24 mouse cellular contexts compared by ENCODE assay signal in the genomic region with DNA sequence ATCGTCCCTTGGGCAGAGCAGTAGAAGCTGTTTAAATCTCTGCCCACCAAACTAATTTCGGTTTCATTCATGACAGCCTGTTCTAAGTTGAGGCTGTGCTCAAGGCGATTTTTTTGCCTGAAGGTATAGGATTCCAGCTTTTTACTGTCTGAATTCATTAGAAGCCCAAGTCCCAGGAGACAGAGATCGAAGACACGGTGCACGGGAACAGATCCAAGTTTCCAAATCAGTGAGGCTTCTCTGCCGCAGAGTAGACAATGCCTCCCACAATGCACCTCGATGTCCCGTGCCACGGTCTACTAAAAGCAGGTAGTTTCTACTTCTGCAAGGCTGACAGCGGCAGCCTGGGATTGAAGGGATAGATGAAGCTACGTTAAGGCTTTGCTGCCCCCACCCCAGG.
DNase-seq lines count a peak whose midpoint lies in the region; ATAC-seq and TF ChIP-seq lines count a peak whose summit lies in the region.
"Had no signal": no experiment of that assay in that cellular context is flagged by ENCODE, and none has a peak within 500 bp of the region (broad histone marks: within the 10 kb centered on the region; RNA-seq: fewer than 3 reads in every experiment).

No protein-coding gene starts in this region.

- H3K9ac ChIP-seq in forebrain, embryonic 16.5 days (replicated peaks; ENCODE audit: low read depth, low read length) = no peak overlapping the region
- H3K9ac ChIP-seq in forebrain, embryonic 11.5 days (ENCODE audit: low read length) = no peak overlapping the region
- no peak overlapping the region for H3K9ac ChIP-seq in hindbrain, postnatal 0 days (replicated peaks; ENCODE audit: low read length)
- H3K9ac ChIP-seq: forebrain, postnatal 0 days; liver, embryonic 15.5 days had no signal

- no peaks in the 10 kb centered on the region for H3K27me3 ChIP-seq in forebrain, embryonic 16.5 days (replicated peaks; ENCODE audit: control insufficient read depth, insufficient read depth, low read length)
- H3K27me3 ChIP-seq in forebrain, embryonic 11.5 days (ENCODE audit: control insufficient read depth, insufficient read depth, low read length) = no peaks in the 10 kb centered on the region
- no peaks in the 10 kb centered on the region for H3K27me3 ChIP-seq in hindbrain, postnatal 0 days (ENCODE audit: insufficient read depth, low read length)
- H3K27me3 ChIP-seq: liver, embryonic 15.5 days had no signal

- H3K27ac ChIP-seq in forebrain, embryonic 16.5 days (ENCODE audit: low read length) = no peak overlapping the region
- no peak overlapping the region for H3K27ac ChIP-seq in forebrain, embryonic 11.5 days (ENCODE audit: low read depth, low read length)
- H3K27ac ChIP-seq in cortical plate, adult 2 months (ENCODE audit: insufficient read depth, low read length) = no peak overlapping the region
- H3K27ac ChIP-seq in hindbrain, postnatal 0 days = no peak overlapping the region
- H3K27ac ChIP-seq: heart, embryonic 10.5 days; limb, embryonic 10.5 days; liver, embryonic 15.5 days; stomach, postnatal 0 days had no signal

- no peaks in the 10 kb centered on the region for H3K36me3 ChIP-seq in forebrain, embryonic 16.5 days (ENCODE audit: control insufficient read depth, insufficient read depth)
- H3K36me3 ChIP-seq in forebrain, embryonic 11.5 days (ENCODE audit: control insufficient read depth, insufficient read depth, low read length) = no peaks in the 10 kb centered on the region
- H3K36me3 ChIP-seq in hindbrain, postnatal 0 days (ENCODE audit: insufficient read depth, low read length) = no peaks in the 10 kb centered on the region
- H3K36me3 ChIP-seq: heart, embryonic 10.5 days; limb, embryonic 10.5 days; liver, embryonic 15.5 days had no signal

- peak overlapping the region; percentile 17; the same call in 1 of the 2 replicates for H3K4me2 ChIP-seq in forebrain, embryonic 16.5 days (ENCODE audit: low read length)
- no peak overlapping the region for H3K4me2 ChIP-seq in forebrain, embryonic 11.5 days (ENCODE audit: low read depth, low read length, severe bottlenecking)
- H3K4me2 ChIP-seq in hindbrain, postnatal 0 days (ENCODE audit: low read depth, low read length) = peak overlapping the region; percentile 36
- H3K4me2 ChIP-seq: liver, embryonic 15.5 days had no signal

- no peak overlapping the region for H3K4me3 ChIP-seq in forebrain, embryonic 16.5 days (replicated peaks; ENCODE audit: low read length)
- no peak overlapping the region for H3K4me3 ChIP-seq in forebrain, embryonic 11.5 days (ENCODE audit: low read depth, low read length)
- H3K4me3 ChIP-seq in cortical plate, adult 2 months (ENCODE audit: insufficient read depth, low read length) = 0 out of 2 replicates have a peak overlapping the region, but pooled peaks have one; percentile 9
- no peak overlapping the region for H3K4me3 ChIP-seq in hindbrain, postnatal 0 days (ENCODE audit: low read length)
- H3K4me3 ChIP-seq: erythroblast, embryonic 14.5 days; heart, embryonic 10.5 days; limb, embryonic 10.5 days; liver, embryonic 15.5 days had no signal

- ATAC-seq in forebrain, embryonic 16.5 days = no peak
- no peak for ATAC-seq in forebrain, embryonic 11.5 days (replicated peaks; ENCODE audit: low FRiP score)
- ATAC-seq in hindbrain, postnatal 0 days = no peak
- ATAC-seq in granulocyte monocyte progenitor cell, adult 5-6 weeks (replicated peaks; ENCODE audit: poor library complexity, severe bottlenecking) = no peak
- ATAC-seq: forebrain, postnatal 0 days; intestine, embryonic 16.5 days had no signal

- TF ChIP-seq POLR2A in cortical plate, adult 2 months (IDR thresholded peaks at IDR 0.05; ENCODE audit: extremely low read depth, insufficient read depth, low read length) = no peak

- TF ChIP-seq CTCF in cortical plate, adult 2 months (IDR thresholded peaks at IDR 0.05; ENCODE audit: extremely low read depth, insufficient read depth, low read length) = no peak
- no peak for TF ChIP-seq CTCF in hindbrain, postnatal 0 days (IDR thresholded peaks at IDR 0.05; ENCODE audit: low read depth)

- peaks cover 10% of the 10 kb centered on the region for H3K4me1 ChIP-seq in forebrain, embryonic 16.5 days (replicated peaks; ENCODE audit: control insufficient read depth, insufficient read depth, low read length)
- H3K4me1 ChIP-seq in forebrain, embryonic 11.5 days (replicated peaks; ENCODE audit: control insufficient read depth, insufficient read depth, low read length) = no peaks in the 10 kb centered on the region
- no peaks in the 10 kb centered on the region; the same call in 1 of the 2 replicates for H3K4me1 ChIP-seq in cortical plate, adult 2 months (ENCODE audit: control insufficient read depth, insufficient read depth, low read length)
- no peaks in the 10 kb centered on the region for H3K4me1 ChIP-seq in hindbrain, postnatal 0 days (ENCODE audit: insufficient read depth, low read length)
- H3K4me1 ChIP-seq: heart, embryonic 10.5 days; liver, embryonic 15.5 days had no signal

- DNase-seq in forebrain, embryonic 11.5 days (ENCODE audit: low spot score) = no peak
- DNase-seq in A20 (ENCODE audit: low read depth, low spot score) = peak; percentile 41
- DNase-seq in hindbrain, postnatal 0 days (ENCODE audit: low spot score) = peak; percentile 63
- no peak for DNase-seq in gastrocnemius, postnatal 4 days (ENCODE audit: low spot score in 2 of 2)
- DNase-seq in right cerebral cortex, postnatal 36 days (ENCODE audit: low spot score in 2 of 2) = no peak
- DNase-seq: adrenal gland, adult 2 months; cerebellum, adult 2 months; forebrain, postnatal 0 days; kidney, adult 9 months; kidney, postnatal 14 days; liver; lung, postnatal 4 days; right cerebral cortex, adult 18-20 months; thymus, adult 2 months; thymus, postnatal 4 days had no signal

- 55% methylated on average over 12 of the region's 12 CpGs for WGBS in forebrain, embryonic 16.5 days
- WGBS in forebrain, embryonic 11.5 days = 87% methylated on average over 12 of the region's 12 CpGs
- WGBS in hindbrain, postnatal 0 days = 30% methylated on average over 12 of the region's 12 CpGs

- no peaks in the 10 kb centered on the region for H3K9me3 ChIP-seq in forebrain, embryonic 16.5 days (ENCODE audit: control insufficient read depth, low read length)
- no peaks in the 10 kb centered on the region for H3K9me3 ChIP-seq in forebrain, embryonic 11.5 days (ENCODE audit: control insufficient read depth, low read length)
- H3K9me3 ChIP-seq in hindbrain, postnatal 0 days (ENCODE audit: low read length) = no peaks in the 10 kb centered on the region
- H3K9me3 ChIP-seq: heart, embryonic 10.5 days; limb, embryonic 10.5 days; liver, embryonic 15.5 days had no signal

Comparison
In these comparisons a context has a peak if more than half of its experiments do, and no peak if none do; other contexts are left out.
1. DNase-seq: peak in A20 (single experiment) and hindbrain, postnatal 0 days (single experiment); none in forebrain, embryonic 11.5 days (single experiment), gastrocnemius, postnatal 4 days (0 of 2) and right cerebral cortex, postnatal 36 days (0 of 2).